Mouse (Mus musculus): ENCODE data around the gene Ppp1r2.
A peak's percentile ranks its signal among the peaks of the same experiment; 100 is the strongest.

Ppp1r2 gene

GRCm38 (mm10) chr16:31233541-31234339 is 41.3 kb downstream of the Ppp1r2 start:
- DNase-seq (ENCODE audit: low read depth, low spot score): peak; percentile 99

GRCm38 (mm10) chr16:31233167-31233498 is 41.9 kb downstream of the Ppp1r2 start:
- DNase-seq (ENCODE audit: low read depth, low spot score): no peak

GRCm38 (mm10) chr16:31232491-31233166 is 42.4 kb downstream of the Ppp1r2 start:
- no peak for DNase-seq (ENCODE audit: low read depth, low spot score)

GRCm38 (mm10) chr16:31231591-31231990 is 43.5 kb downstream of the Ppp1r2 start:
- no peak for DNase-seq (ENCODE audit: low read depth, low spot score)

- no peak for DNase-seq (ENCODE audit: low read depth, low spot score)
These were observed 47.3 kb downstream of the Ppp1r2 start for GRCm38 (mm10) chr16:31227746-31228145.

- DNase-seq (ENCODE audit: low read depth, low spot score): no peak
These were observed 59.8 kb downstream of the Ppp1r2 start for GRCm38 (mm10) chr16:31215271-31215670.

- no peak for DNase-seq (ENCODE audit: low read depth, low spot score)
These were observed 61.6 kb downstream of the Ppp1r2 start for GRCm38 (mm10) chr16:31213463-31213862.

- no peak for DNase-seq (ENCODE audit: low read depth, low spot score)
These were observed 63.6 kb downstream of the Ppp1r2 start for GRCm38 (mm10) chr16:31211503-31211902.

GRCm38 (mm10) chr16:31210453-31210852 is 64.6 kb downstream of the Ppp1r2 start:
- DNase-seq (ENCODE audit: low read depth, low spot score): no peak

GRCm38 (mm10) chr16:31209911-31210310 is 65.2 kb downstream of the Ppp1r2 start:
- no peak for DNase-seq (ENCODE audit: low read depth, low spot score)

- DNase-seq (ENCODE audit: low read depth, low spot score): no peak
These were observed 69.4 kb downstream of the Ppp1r2 start for GRCm38 (mm10) chr16:31205726-31206125.

GRCm38 (mm10) chr16:31205187-31205586 is 69.9 kb downstream of the Ppp1r2 start:
- DNase-seq (ENCODE audit: low read depth, low spot score): no peak

GRCm38 (mm10) chr16:31204216-31204615 is 70.9 kb downstream of the Ppp1r2 start:
- no peak for DNase-seq (ENCODE audit: low read depth, low spot score)

- DNase-seq (ENCODE audit: low read depth, low spot score): no peak
These were observed 73.4 kb downstream of the Ppp1r2 start for GRCm38 (mm10) chr16:31201704-31202103.
